Mouse (Mus musculus): Measurements from ENCODE around the gene Arl10.

DNA sequence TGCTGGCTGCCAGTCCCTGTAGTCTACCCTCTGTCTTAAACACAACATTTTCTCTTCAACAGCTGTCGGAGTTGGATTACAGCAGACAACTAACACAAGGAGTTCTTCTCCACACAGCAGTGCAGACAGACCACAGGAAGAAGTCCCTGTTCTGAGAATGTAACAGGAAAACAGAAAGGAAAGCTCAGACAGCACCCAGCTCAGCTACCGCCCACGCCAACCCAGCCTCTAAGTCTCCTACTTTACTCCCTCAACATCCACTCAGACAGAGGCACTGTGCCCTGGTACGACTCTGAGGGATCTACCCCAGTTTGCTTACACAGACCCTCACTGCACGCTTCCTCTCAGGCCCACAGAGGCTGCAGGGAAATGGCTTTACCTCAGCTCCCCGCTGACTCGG, 14.2 kb upstream of the Arl10 start:
- TF ChIP-seq CTCF (IDR thresholded peaks at IDR 0.05; ENCODE audit: borderline replicate concordance, insufficient read depth, low read depth, low read length), result no peak
- no peak for TF ChIP-seq POLR2A (IDR thresholded peaks at IDR 0.05; ENCODE audit: borderline replicate concordance, insufficient read depth, low read length)

All from cerebellum, adult 2 months (tissue).